Mouse (Mus musculus): ENCODE measurements around the gene Gabra6.

The Gabra6 gene

DNA sequence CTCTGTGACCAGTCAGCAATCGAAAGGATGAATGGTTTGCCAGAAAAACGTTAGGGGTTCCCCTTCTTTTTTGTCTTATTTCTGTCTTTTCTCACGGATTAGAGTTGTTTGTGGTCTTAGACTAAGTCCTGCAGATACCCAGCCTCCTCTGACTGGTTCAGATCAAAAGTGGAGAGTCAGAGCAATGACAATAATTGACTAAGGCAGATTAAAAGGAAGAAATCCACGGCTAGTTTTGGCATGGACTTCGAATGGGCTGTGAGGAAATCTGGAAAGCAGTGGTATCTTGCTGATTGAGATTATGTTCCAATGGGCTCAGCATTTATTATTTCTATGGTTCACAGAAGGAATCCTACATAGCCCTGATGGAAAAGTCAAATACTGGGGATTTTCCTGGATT is at the start of gene Gabra6:
Gabra6 (minus strand) TSS at position 191 of the 400 bp plus-strand sequence.
- no peak for DNase-seq (ENCODE audit: low read depth, low spot score)

DNA sequence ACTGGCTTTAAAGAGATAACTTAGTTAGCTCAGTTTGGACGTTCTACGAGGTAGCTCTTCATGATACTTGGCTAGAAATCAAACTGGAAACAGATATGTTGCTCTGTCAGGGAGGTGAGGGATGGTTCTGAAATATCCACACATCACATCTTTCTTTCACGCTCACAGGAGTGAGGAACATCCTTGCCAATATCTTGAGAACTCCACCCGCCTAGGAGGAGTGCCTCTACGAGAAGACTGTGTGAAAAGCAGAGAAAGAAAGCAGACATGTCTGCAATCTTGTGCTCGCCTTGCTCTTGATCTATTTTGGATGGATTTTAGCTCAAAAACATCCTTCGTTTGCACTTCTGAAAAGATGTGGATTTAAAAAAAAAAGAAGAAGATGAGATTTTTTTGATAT is 44.7 kb upstream of the Gabra6 start:
- DNase-seq (ENCODE audit: low read depth, low spot score) = no peak

DNA sequence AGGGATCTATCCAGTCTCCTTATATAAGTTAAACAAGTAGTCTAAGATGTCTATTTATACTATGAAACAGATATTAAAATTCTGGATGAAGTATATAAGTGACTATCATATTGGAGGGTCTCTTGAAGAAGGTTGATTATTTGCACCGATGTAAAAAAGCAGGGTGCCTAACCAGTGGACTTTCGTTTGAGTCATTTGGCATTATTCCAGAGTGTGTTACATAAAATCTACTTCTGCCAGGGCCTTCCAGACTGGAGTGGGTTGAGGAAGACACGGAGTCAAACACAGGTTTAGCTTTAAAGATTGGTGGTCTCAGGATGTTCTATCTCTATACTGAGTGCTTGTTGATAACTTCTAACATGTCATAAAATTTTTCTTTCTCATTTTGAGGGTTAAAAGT is 11.2 kb upstream of the Gabra6 start:
- DNase-seq (ENCODE audit: low read depth, low spot score) = no peak

DNA sequence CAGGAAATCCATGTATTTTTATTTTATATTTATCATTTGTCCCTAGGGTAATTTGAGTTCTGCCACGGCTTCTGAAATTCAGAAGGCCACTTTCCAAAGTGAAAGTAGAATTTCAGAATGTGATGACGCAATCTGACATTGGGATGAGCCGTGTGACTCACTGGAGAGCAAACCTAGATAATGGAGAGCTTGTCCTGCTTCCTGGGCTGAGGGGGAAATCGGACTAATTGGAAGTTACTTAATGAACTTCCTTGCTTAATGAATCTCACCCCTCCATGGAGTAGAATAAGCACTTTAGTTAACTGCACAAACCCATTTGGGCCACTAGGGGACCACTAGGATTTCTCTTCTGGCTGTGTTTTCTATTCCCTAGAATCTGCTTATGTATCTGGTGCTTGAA is 5.4 kb upstream of the Gabra6 start:
- DNase-seq (ENCODE audit: low read depth, low spot score) = no peak

DNA sequence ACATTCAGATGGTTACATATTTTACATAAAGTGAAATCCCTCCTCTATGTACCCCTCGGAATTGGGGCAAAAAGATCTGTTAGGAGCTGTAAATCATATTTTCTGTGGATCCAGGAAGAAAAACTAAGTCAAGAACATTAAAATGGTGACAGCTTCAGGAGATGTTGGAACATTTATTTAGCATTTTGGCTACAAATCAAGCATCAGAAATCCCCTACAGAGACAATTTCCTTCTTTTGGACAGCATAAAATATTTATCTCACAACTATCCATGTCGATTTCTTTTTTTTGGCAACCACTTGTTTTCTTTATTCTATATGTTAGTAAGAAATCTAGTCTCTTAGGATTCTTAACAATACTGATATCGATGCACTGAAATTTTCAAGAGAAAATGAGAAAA is 688 bp upstream of the Gabra6 start:
- DNase-seq (ENCODE audit: low read depth, low spot score) = no peak

DNA sequence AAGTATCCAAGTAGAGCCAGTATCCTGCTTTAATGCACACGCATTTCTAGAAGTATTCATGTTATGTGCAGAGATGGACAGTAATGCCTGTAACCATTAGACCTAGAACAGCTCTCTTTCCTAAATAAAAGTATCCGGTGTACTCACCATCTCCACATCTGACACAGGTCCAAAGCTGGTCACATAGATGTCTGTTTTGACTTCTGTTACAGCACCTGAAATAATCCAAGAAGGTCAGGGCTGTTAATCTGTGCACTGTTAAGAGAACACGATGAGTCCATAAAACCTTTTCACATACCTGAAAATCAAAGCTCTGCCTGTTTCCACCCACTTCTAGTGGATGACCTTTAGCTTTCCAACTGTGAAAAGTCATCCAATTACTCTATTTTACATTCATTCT is 1.4 kb downstream of the Gabra6 start:
- no peak for DNase-seq (ENCODE audit: low read depth, low spot score)

DNA sequence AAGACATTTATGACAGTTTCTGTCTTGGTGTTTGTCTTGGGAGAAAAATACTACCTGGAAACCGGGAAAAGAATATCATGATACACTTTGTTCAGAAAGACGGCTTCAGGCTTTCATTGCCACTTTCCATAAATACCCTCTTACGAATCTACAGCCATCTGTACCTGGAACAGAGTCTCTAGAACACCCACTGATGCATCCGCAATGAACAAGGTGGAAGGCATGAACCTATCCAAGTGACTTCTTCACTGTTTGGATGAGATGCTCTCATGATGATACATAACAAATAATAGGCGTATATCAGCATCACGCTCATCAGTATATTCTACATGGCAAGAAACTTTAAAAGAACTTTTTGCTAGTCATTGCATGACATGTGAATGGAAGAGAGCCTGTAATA is 1.8 kb downstream of the Gabra6 start:
- no peak for DNase-seq (ENCODE audit: low read depth, low spot score)

DNA sequence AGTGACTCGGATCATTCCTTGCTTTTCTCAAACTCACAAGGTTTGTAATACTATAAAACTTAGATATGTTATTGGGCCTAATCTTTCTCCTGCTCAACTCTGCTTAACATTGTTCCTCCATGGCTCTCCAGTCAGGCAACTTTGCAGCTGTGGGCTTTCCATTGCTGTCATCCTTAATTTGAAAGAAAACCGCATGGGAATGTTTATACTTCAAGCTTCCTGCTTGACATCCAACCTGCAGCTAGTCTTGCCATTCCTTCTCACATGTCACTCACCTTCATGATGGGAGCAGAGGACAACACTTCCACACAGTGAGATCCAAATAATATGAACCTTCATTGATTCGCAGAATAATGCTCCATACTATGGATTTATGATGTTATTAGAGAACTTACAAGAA is 2.9 kb downstream of the Gabra6 start:
- no peak for DNase-seq (ENCODE audit: low read depth, low spot score)

DNA sequence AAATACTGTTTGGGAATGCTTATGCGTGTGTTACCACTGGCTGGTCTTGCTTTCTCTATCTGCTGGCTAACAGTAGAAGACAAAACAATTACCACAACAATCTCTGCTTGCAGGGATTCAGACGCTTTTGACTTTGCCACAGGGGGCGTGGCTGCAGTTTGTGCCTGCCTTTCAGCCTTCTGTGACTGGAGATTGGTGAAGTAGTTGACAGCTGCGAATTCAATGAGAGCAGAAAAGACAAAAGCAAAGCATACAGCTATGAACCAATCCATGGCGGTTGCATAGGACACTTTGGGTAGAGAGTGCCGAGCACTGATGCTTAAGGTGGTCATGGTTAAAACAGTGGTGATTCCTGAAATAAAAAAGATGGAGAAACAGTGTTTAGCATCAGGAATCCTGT is 6.0 kb downstream of the Gabra6 start:
- DNase-seq (ENCODE audit: low read depth, low spot score) = no peak

DNA sequence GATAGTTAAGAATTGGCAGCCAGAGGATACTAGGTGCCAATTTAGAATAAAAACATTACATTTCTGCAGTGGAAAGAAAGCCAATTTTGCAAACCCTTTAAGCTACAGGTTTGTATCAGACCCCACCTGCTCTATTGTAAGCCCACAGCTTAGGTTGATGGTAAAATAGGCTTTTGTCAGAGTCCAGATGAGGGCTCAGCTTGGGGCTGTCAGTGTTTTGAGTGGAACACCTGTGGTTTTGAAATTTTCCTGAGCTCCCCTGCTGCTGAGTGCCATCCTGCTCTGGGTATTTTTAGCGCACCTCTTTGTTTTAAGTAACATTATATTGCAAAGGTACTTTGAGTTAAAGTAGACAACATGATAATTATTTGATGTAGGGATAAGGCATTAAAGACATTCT is 10.0 kb downstream of the Gabra6 start:
- no peak for DNase-seq (ENCODE audit: low read depth, low spot score)

DNA sequence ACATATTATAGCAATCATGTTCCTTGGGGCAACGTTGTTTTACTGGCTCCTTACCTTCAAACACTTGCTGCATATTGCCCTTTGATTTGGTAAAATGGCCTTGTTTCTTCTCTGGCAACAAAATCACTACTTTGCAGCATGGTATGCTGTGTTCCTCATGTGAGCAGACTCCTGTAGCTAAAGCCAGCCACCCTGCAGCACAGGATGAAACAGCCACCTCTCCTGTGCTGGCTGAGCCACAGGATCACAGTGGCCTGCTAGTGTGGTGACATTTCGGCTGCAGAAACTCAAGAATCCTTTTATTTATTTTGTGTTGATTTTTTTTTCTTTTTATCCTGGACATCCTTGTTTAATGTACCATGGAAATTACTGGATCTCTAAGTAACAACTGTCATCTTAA is 11.8 kb downstream of the Gabra6 start:
- DNase-seq (ENCODE audit: low read depth, low spot score) = no peak

DNA sequence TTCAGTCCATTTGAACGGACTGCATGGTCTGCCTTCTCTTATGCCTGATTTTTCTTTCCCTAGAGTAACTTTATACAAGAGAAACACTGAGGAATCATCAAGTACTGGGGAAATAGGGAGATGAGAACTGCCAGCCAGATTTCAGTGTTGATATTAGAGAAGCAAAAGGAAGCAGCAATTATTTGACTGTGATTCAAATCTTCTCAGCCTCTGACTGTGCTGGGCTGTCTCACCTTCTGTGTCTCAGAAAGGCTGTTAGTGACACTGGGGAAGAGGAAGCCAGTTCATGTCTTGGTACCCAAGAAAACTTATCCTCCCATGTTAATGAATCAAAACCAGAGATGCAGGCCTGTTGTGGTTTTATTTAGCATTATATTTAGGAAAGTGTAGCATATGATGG is 14.8 kb downstream of the Gabra6 start:
- DNase-seq (ENCODE audit: low read depth, low spot score) = no peak

DNA sequence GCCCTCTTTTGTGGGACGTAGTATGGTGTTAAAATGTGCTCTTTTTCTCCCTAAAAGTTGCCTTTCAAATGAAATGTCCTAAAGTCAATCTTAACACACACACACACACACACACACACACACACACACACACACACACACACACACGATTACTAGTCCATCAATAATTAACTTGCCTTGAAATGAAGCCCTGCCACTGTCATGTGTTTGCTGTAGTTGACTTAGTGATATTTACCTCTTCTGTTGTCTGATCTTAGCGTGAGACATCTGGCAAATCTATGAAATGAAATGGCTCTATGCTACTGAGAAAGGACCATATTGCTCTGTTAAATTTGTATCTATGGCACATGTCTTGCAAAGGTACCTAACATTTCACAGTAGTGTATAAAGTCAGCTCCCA is 61.9 kb downstream of the Gabra6 start:
- no peak for DNase-seq (ENCODE audit: low read depth, low spot score)
